Mouse (Mus musculus): ENCODE results near the gene Dnase1. TPM values are rescaled to one million over a fixed set of nuclear protein-coding genes. Genes with fewer than 3 reads are reported as not detected.

Dnase1 gene
- total and polyA plus RNA-seq, 3 experiments = 0.64 to 5.9 TPM; not detected in 1

DNA sequence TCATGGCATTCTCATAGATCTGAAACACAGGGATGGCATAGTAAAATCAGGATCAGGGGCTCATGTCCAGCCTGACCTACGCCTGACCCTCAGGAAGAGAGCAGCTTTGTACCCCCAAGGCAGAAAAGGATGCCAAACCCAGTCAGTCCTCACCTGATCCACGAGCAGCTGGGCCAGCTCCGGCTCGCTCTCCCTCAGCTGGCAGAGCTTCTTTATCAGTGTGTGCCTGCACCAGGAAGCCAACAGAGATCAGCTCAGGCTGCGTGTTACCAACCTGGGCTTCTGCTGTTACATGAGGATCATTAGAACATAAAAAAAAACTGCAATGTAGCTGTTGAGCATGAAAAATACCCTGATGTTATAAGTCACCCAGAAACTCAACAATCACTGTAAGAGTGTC lies 3.5 kb downstream of the Dnase1 start:
- H3K9ac ChIP-seq (ENCODE audit: insufficient read depth, low read depth) = no peak overlapping the region
- H3K4me2 ChIP-seq (ENCODE audit: insufficient read depth, low read depth, poor library complexity, severe bottlenecking) = no peak overlapping the region
- no peak for TF ChIP-seq ELF1 (IDR thresholded peaks at IDR 0.05; ENCODE audit: low read depth, low read length)
- TF ChIP-seq MAX (IDR thresholded peaks at IDR 0.05; ENCODE audit: low read length) = no peak
- TF ChIP-seq TCF12 (IDR thresholded peaks at IDR 0.05; ENCODE audit: low read depth, low read length) = no peak
- no peak for TF ChIP-seq ZKSCAN1 (IDR thresholded peaks at IDR 0.05; ENCODE audit: borderline replicate concordance, low read depth, low read length)
- no peak for TF ChIP-seq PAX5 (IDR thresholded peaks at IDR 0.05; ENCODE audit: low read length)
- TF ChIP-seq JUND (conservative IDR thresholded peaks at IDR 0.05; ENCODE audit: low read depth, low read length) = no peak
- no peak for TF ChIP-seq BHLHE40 (IDR thresholded peaks at IDR 0.05; ENCODE audit: low read depth, low read length)
- TF ChIP-seq RCOR1 (conservative IDR thresholded peaks at IDR 0.05; ENCODE audit: low read depth, low read length) = no peak
- no peak for TF ChIP-seq NELFE (IDR thresholded peaks at IDR 0.05; ENCODE audit: low read depth, low read length)
- no peak for TF ChIP-seq RAD21 (IDR thresholded peaks at IDR 0.05; ENCODE audit: low read depth, low read length)
- TF ChIP-seq ZMIZ1 (IDR thresholded peaks at IDR 0.05; ENCODE audit: low read depth, low read length) = no peak
- TF ChIP-seq JUN (IDR thresholded peaks at IDR 0.05; ENCODE audit: insufficient read depth, low read depth, low read length) = no peak
- no peak for TF ChIP-seq MYC (IDR thresholded peaks at IDR 0.05; ENCODE audit: low read depth, low read length)
- no peak for TF ChIP-seq MAFK (IDR thresholded peaks at IDR 0.05; ENCODE audit: insufficient replicate concordance, low read length)
- dilution Hi-C loops (cut with MboI; ENCODE audit: extremely low pct_ligation_motif_present, extremely low pct_unique_long_range_greater_than_20kb, low sequenced_read_pairs) = no loop called here
- peaks cover 60 to 96% of the 10 kb centered on the region in 2 experiments for H3K36me3 ChIP-seq (replicated peaks in 1 of 2; ENCODE audit: control insufficient read depth in 1 of 2, insufficient read depth in 1 of 2, low read length in 1 of 2)
- H3K4me3 ChIP-seq (replicated peaks in 1 of 3; ENCODE audit: low read depth in 2 of 3, low read length in 2 of 3, poor library complexity in 1 of 3) = no peak overlapping the region
- in situ Hi-C loops (cut with MboI; ENCODE audit: low pct_ligation_motif_present, low pct_unique_long_range_greater_than_20kb, low sequenced_read_pairs) = no loop called here
- H3K4me1 ChIP-seq (ENCODE audit: control insufficient read depth in 1 of 2, insufficient read depth in 2 of 2) = peaks cover 3 to 18% of the 10 kb centered on the region in 2 experiments; a peak in 3 of 4 replicates
- H3K27ac ChIP-seq (ENCODE audit: insufficient read depth, low read depth) = no peak overlapping the region
- no peaks in the 10 kb centered on the region for H3K9me3 ChIP-seq (replicated peaks; ENCODE audit: low read length)
- no peak for DNase-seq (ENCODE audit: extremely low read depth)
- no peaks in the 10 kb centered on the region for H3K27me3 ChIP-seq (replicated peaks)
- no peaks in the 10 kb centered on the region for H3K79me2 ChIP-seq (replicated peaks; ENCODE audit: control insufficient read depth, extremely low read depth, insufficient read depth, poor library complexity, severe bottlenecking)

- in situ Hi-C loops (cut with MboI; ENCODE audit: low pct_ligation_motif_present, low pct_unique_long_range_greater_than_20kb, low sequenced_read_pairs) (no loop called here), dilution Hi-C loops (cut with MboI; ENCODE audit: extremely low pct_ligation_motif_present, extremely low pct_unique_long_range_greater_than_20kb, low sequenced_read_pairs) (no loop called here)
- TF ChIP-seq E2F4 (IDR thresholded peaks at IDR 0.05; ENCODE audit: insufficient replicate concordance, low read depth, low read length) (no peak), BHLHE40 (IDR thresholded peaks at IDR 0.05; ENCODE audit: low read depth, low read length) (no peak), ELF1 (IDR thresholded peaks at IDR 0.05; ENCODE audit: low read depth, low read length) (no peak), RAD21 (IDR thresholded peaks at IDR 0.05; ENCODE audit: low read depth, low read length) (no peak), USF2 (conservative IDR thresholded peaks at IDR 0.05; ENCODE audit: low read depth, low read length) (no peak), EP300 (IDR thresholded peaks at IDR 0.05; ENCODE audit: low read length) (no peak), MAFK (IDR thresholded peaks at IDR 0.05; ENCODE audit: insufficient replicate concordance, low read length) (no peak), PAX5 (IDR thresholded peaks at IDR 0.05; ENCODE audit: low read length) (no peak), ZC3H11A (IDR thresholded peaks at IDR 0.05; ENCODE audit: low read depth, low read length) (no peak), POLR2AphosphoS2 (IDR thresholded peaks at IDR 0.05; ENCODE audit: low read depth, low read length) (no peak), NELFE (IDR thresholded peaks at IDR 0.05; ENCODE audit: low read depth, low read length) (no peak), MEF2A (IDR thresholded peaks at IDR 0.05; ENCODE audit: borderline replicate concordance, low read depth, low read length) (no peak), MXI1 (IDR thresholded peaks at IDR 0.05; ENCODE audit: low read depth, low read length) (no peak), TCF12 (IDR thresholded peaks at IDR 0.05; ENCODE audit: low read depth, low read length) (no peak), HCFC1 (IDR thresholded peaks at IDR 0.05; ENCODE audit: low read depth, low read length) (no peak), IRF4 (IDR thresholded peaks at IDR 0.05; ENCODE audit: low read depth, low read length) (no peak), KAT2A (IDR thresholded peaks at IDR 0.05; ENCODE audit: insufficient replicate concordance, low read length) (no peak), POLR2A (IDR thresholded peaks at IDR 0.05; ENCODE audit: low read depth, low read length) (no peak), USF1 (IDR thresholded peaks at IDR 0.05; ENCODE audit: low read depth, low read length) (no peak)
These were observed 4.9 kb downstream of the Dnase1 start for GRCm38 (mm10) chr16:4041646-4042045.

More at GRCm38 (mm10) chr16:4041646-4042045, 4.9 kb downstream of the Dnase1 start:
- Histone ChIP-seq H3K9ac (ENCODE audit: insufficient read depth, low read depth) (no peak overlapping the region), H3K4me2 (ENCODE audit: insufficient read depth, low read depth, poor library complexity, severe bottlenecking) (no peak overlapping the region), H3K4me3 (replicated peaks in 1 of 3; ENCODE audit: low read depth in 2 of 3, low read length in 2 of 3, poor library complexity in 1 of 3) (no peak overlapping the region), H3K36me3 (replicated peaks in 1 of 2; ENCODE audit: control insufficient read depth in 1 of 2, insufficient read depth in 1 of 2, low read length in 1 of 2) (peaks cover 72 to 95% of the 10 kb centered on the region in 2 experiments), H3K9me3 (replicated peaks; ENCODE audit: low read length) (no peaks in the 10 kb centered on the region), H3K27ac (ENCODE audit: insufficient read depth, low read depth) (no peak overlapping the region), H3K27me3 (replicated peaks) (no peaks in the 10 kb centered on the region), H3K4me1 (ENCODE audit: control insufficient read depth in 1 of 2, insufficient read depth in 2 of 2) (peaks cover 3% of the 10 kb centered on the region in 2 experiments; a peak in 2 of 4 replicates), H3K79me2 (replicated peaks; ENCODE audit: control insufficient read depth, extremely low read depth, insufficient read depth, poor library complexity, severe bottlenecking) (no peaks in the 10 kb centered on the region)
- no peak for DNase-seq (ENCODE audit: extremely low read depth)
